Mouse (Mus musculus): ENCODE measurements around the gene Chac2. TPM values are rescaled to one million over a fixed set of nuclear protein-coding genes. Genes with fewer than 3 reads are reported as not detected.
"Not testable (repeated sequence)": the region's sequence is repeated elsewhere in the genome, so short reads cannot be mapped to it uniquely, and the experiment has no call there.

The Chac2 gene
- polyA plus RNA-seq (2015; fragmentation: Nextera tagmentation; extraction: Ambion mirVana), result 104 and 118 TPM in 2 replicates

GRCm38 (mm10) chr11:30985877-30986624 is at the start of gene Chac2:
Chac2 (minus strand) TSS chr11:30986350.
- peaks cover 9% of the 10 kb centered on the region for H3K36me3 ChIP-seq (ENCODE audit: control insufficient read depth, insufficient read depth)
- H3K27me3 ChIP-seq (ENCODE audit: control insufficient read depth, insufficient read depth, low read depth, low read length), result no peaks in the 10 kb centered on the region
- under 1% methylated on average over 22 of the region's 22 CpGs for WGBS (ENCODE audit: insufficient replicate concordance)
- H3K4me3 ChIP-seq (ENCODE audit: low read depth, low read length), result peak within 1 kb of the TSS; percentile 76
- peak; percentile 99 for ATAC-seq (ENCODE audit: low read depth)
- peaks cover 5% of the 10 kb centered on the region for H3K4me1 ChIP-seq (ENCODE audit: control insufficient read depth, low read depth, low read length)
- H3K27ac ChIP-seq (ENCODE audit: low read length), result peak within 1 kb of the TSS; percentile 87
- peak within 1 kb of the TSS; percentile 85 for H3K9ac ChIP-seq (ENCODE audit: low read depth, low read length)
- no peaks in the 10 kb centered on the region for H3K9me3 ChIP-seq (replicated peaks; ENCODE audit: control insufficient read depth, low read length)
- peak within 1 kb of the TSS; percentile 74 for H3K4me2 ChIP-seq (ENCODE audit: low read depth, low read length)

- Histone ChIP-seq H3K9me3 (replicated peaks; ENCODE audit: control insufficient read depth, low read length) (no peaks in the 10 kb centered on the region), H3K4me1 (ENCODE audit: control insufficient read depth, low read depth, low read length) (no peaks in the 10 kb centered on the region), H3K9ac (ENCODE audit: low read depth, low read length) (no peak overlapping the region), H3K27me3 (ENCODE audit: control insufficient read depth, insufficient read depth, low read depth, low read length) (no peaks in the 10 kb centered on the region), H3K36me3 (ENCODE audit: control insufficient read depth, insufficient read depth) (0 out of 2 replicates have a peak, but pooled peaks cover 2% of the 10 kb centered on the region), H3K4me2 (ENCODE audit: low read depth, low read length) (no peak overlapping the region), H3K27ac (ENCODE audit: low read length) (no peak overlapping the region), H3K4me3 (ENCODE audit: low read depth, low read length) (no peak overlapping the region)
- 75% methylated on average over 4 of the region's 4 CpGs for WGBS (ENCODE audit: insufficient replicate concordance)
- ATAC-seq (ENCODE audit: low read depth), result no peak
These were observed 48.8 kb upstream of the Chac2 start for GRCm38 (mm10) chr11:31034958-31035357.

DNA sequence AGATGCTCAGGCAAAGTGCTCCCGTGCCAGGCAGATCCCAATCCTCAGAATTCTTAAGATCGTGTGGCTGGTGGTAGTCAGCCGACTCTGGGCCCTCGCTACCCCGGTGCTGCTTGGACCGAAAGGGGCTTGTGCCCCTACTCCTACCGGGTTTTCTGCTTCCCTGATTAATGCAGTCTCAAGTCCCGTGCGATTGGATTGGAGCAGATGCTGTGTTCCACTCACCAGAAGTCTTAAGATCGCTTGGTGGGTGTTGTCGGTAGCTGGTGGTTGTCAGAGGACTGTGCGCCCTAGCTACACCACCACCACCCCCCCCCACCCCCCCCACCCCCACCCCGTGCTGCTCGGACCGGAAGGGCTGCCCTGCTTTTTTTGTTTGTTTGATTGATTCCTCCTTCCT is 31.3 kb upstream of the Chac2 start:
- not testable (repeated sequence) for H3K4me2 ChIP-seq (ENCODE audit: low read depth, low read length); H3K9ac ChIP-seq (ENCODE audit: low read depth, low read length); H3K4me1 ChIP-seq (ENCODE audit: control insufficient read depth, low read depth, low read length); ATAC-seq (ENCODE audit: low read depth); H3K27me3 ChIP-seq (ENCODE audit: control insufficient read depth, insufficient read depth, low read depth, low read length); H3K27ac ChIP-seq (ENCODE audit: low read length); H3K9me3 ChIP-seq (replicated peaks; ENCODE audit: control insufficient read depth, low read length); H3K4me3 ChIP-seq (ENCODE audit: low read depth, low read length); H3K36me3 ChIP-seq (ENCODE audit: control insufficient read depth, insufficient read depth)
- WGBS (ENCODE audit: insufficient replicate concordance), result 74% methylated on average over 15 of the region's 15 CpGs

GRCm38 (mm10) chr11:31009668-31010067 is 23.5 kb upstream of the Chac2 start:
- H3K36me3 ChIP-seq (ENCODE audit: control insufficient read depth, insufficient read depth); H3K27ac ChIP-seq (ENCODE audit: low read length); H3K4me1 ChIP-seq (ENCODE audit: control insufficient read depth, low read depth, low read length); H3K9ac ChIP-seq (ENCODE audit: low read depth, low read length); H3K9me3 ChIP-seq (replicated peaks; ENCODE audit: control insufficient read depth, low read length); H3K27me3 ChIP-seq (ENCODE audit: control insufficient read depth, insufficient read depth, low read depth, low read length): not testable (repeated sequence)
- ATAC-seq (ENCODE audit: low read depth), result peak; percentile 27; the same call in 1 of the 2 replicates
- Histone ChIP-seq H3K4me2 (ENCODE audit: low read depth, low read length) (peak overlapping the region; percentile 26; the same call in 1 of the 2 replicates), H3K4me3 (ENCODE audit: low read depth, low read length) (peak overlapping the region; percentile 26)
- WGBS (ENCODE audit: insufficient replicate concordance), result 73% methylated on average over 1 of the region's 1 CpGs

GRCm38 (mm10) chr11:31001169-31001908 is 15.2 kb upstream of the Chac2 start:
- Histone ChIP-seq H3K4me1 (ENCODE audit: control insufficient read depth, low read depth, low read length) (peaks cover 33% of the 10 kb centered on the region), H3K4me3 (ENCODE audit: low read depth, low read length) (no peak overlapping the region), H3K27me3 (ENCODE audit: control insufficient read depth, insufficient read depth, low read depth, low read length) (no peaks in the 10 kb centered on the region), H3K9me3 (replicated peaks; ENCODE audit: control insufficient read depth, low read length) (no peaks in the 10 kb centered on the region), H3K27ac (ENCODE audit: low read length) (peak overlapping the region; percentile 84), H3K4me2 (ENCODE audit: low read depth, low read length) (peak overlapping the region; percentile 49; the same call in 1 of the 2 replicates), H3K9ac (ENCODE audit: low read depth, low read length) (peak overlapping the region; percentile 7), H3K36me3 (ENCODE audit: control insufficient read depth, insufficient read depth) (no peaks in the 10 kb centered on the region; the same call in 1 of the 2 replicates)
- 25% methylated on average over 4 of the region's 4 CpGs for WGBS (ENCODE audit: insufficient replicate concordance)
- peak; percentile 85 for ATAC-seq (ENCODE audit: low read depth)

DNA sequence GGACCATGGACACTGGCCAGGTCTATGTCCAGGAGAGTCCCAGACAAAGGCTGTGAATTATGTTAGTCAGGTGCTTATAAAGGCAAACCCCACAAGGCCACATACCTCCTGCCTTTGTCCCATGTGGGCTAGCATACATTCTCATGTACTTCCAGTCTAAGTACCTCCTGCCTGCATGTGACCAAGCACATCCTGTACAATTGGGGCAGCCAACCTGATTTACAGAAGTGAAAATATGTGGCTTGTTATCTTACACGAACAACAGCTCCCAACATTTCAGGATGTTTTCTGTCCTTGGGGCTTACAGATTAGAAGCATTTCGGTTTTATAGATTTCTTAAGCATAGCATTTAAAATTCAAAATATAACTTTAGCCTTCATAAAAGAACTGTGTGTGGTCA is 13.9 kb upstream of the Chac2 start:
- no peaks in the 10 kb centered on the region for H3K9me3 ChIP-seq (replicated peaks; ENCODE audit: control insufficient read depth, low read length)
- no peaks in the 10 kb centered on the region for H3K36me3 ChIP-seq (ENCODE audit: control insufficient read depth, insufficient read depth)
- peak overlapping the region; percentile 38; the same call in 1 of the 2 replicates for H3K9ac ChIP-seq (ENCODE audit: low read depth, low read length)
- H3K27ac ChIP-seq (ENCODE audit: low read length), result peak overlapping the region; percentile 87
- H3K4me1 ChIP-seq (ENCODE audit: control insufficient read depth, low read depth, low read length), result peaks cover 36% of the 10 kb centered on the region
- no peaks in the 10 kb centered on the region for H3K27me3 ChIP-seq (ENCODE audit: control insufficient read depth, insufficient read depth, low read depth, low read length)
- WGBS (ENCODE audit: insufficient replicate concordance), result 15% methylated on average over 2 of the region's 2 CpGs
- no peak overlapping the region for H3K4me3 ChIP-seq (ENCODE audit: low read depth, low read length)
- no peak overlapping the region for H3K4me2 ChIP-seq (ENCODE audit: low read depth, low read length)
- 0 out of 2 replicates have a peak, but pooled peaks have one; percentile 1 for ATAC-seq (ENCODE audit: low read depth)

GRCm38 (mm10) chr11:30998704-30999103 is 12.6 kb upstream of the Chac2 start:
- Histone ChIP-seq H3K9ac (ENCODE audit: low read depth, low read length) (peak overlapping the region; percentile 31; the same call in 1 of the 2 replicates), H3K27me3 (ENCODE audit: control insufficient read depth, insufficient read depth, low read depth, low read length) (no peaks in the 10 kb centered on the region), H3K9me3 (replicated peaks; ENCODE audit: control insufficient read depth, low read length) (no peaks in the 10 kb centered on the region), H3K4me1 (ENCODE audit: control insufficient read depth, low read depth, low read length) (peaks cover 36% of the 10 kb centered on the region), H3K4me2 (ENCODE audit: low read depth, low read length) (peak overlapping the region; percentile 43; the same call in 1 of the 2 replicates), H3K36me3 (ENCODE audit: control insufficient read depth, insufficient read depth) (no peaks in the 10 kb centered on the region), H3K4me3 (ENCODE audit: low read depth, low read length) (no peak overlapping the region; the same call in 1 of the 2 replicates), H3K27ac (ENCODE audit: low read length) (peak overlapping the region; percentile 87)
- WGBS (ENCODE audit: insufficient replicate concordance), result 43% methylated on average over 2 of the region's 2 CpGs
- peak; percentile 59 for ATAC-seq (ENCODE audit: low read depth)

GRCm38 (mm10) chr11:30998199-30998598 is 12.0 kb upstream of the Chac2 start:
- H3K4me3 ChIP-seq (ENCODE audit: low read depth, low read length), result no peak overlapping the region
- H3K4me2 ChIP-seq (ENCODE audit: low read depth, low read length), result peak overlapping the region; percentile 35
- H3K9me3 ChIP-seq (replicated peaks; ENCODE audit: control insufficient read depth, low read length), result no peaks in the 10 kb centered on the region
- 19% methylated on average over 5 of the region's 5 CpGs for WGBS (ENCODE audit: insufficient replicate concordance)
- ATAC-seq (ENCODE audit: low read depth), result peak; percentile 70
- peaks cover 36% of the 10 kb centered on the region for H3K4me1 ChIP-seq (ENCODE audit: control insufficient read depth, low read depth, low read length)
- no peaks in the 10 kb centered on the region for H3K27me3 ChIP-seq (ENCODE audit: control insufficient read depth, insufficient read depth, low read depth, low read length)
- H3K9ac ChIP-seq (ENCODE audit: low read depth, low read length), result peak overlapping the region; percentile 29
- H3K36me3 ChIP-seq (ENCODE audit: control insufficient read depth, insufficient read depth), result no peaks in the 10 kb centered on the region
- peak overlapping the region; percentile 89 for H3K27ac ChIP-seq (ENCODE audit: low read length)

Measured in liver, embryonic 16.5 days (tissue).